Mouse (Mus musculus) ES-E14 (cell line): Measurements from ENCODE around the gene Rufy1.

Experiments
- MAFK ChIP-seq: IDR thresholded peaks from 2 replicates; pipeline ENCODE4 v1.6.1; 2014; ENCODE audit warnings: mild to moderate bottlenecking, low read depth, low read length, inconsistent platforms; ENCODE audit not compliant: insufficient read depth
- ZC3H11A ChIP-seq: IDR thresholded peaks from 2 replicates; pipeline ENCODE4 v1.6.1; 2012; ENCODE audit warnings: low read depth, mild to moderate bottlenecking, inconsistent platforms, low read length, borderline replicate concordance
- ZNF384 ChIP-seq: IDR thresholded peaks from 2 replicates; pipeline ENCODE4 v1.6.1; 2012; ENCODE audit warnings: low read depth, low read length, inconsistent platforms

DNA sequence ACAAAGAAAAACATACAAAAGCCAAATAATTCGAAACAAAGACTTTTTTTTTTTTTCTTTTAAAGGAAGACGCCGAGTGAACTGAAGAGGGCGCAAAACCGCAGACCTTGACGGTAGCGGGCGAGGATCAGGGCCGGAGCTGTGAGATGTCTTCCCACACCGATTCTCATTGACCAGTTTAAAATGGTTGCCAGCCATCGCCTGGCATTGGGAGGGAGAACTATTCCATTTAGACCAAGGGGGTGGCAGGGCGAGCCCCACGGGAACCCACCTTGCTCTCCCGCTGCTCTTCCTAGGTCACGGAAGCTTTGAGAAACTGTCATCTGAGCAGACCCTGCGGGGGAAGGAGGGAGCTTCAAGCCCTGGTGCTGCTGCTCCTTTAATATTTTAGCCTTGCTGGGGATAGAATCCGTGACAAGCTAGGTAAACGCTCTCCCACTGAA lies 59.5 kb downstream of the Rufy1 start:
- TF ChIP-seq ZNF384, result peak; percentile 96
- TF ChIP-seq ZC3H11A, result no peak
- no peak for TF ChIP-seq MAFK
